Mouse (Mus musculus) heart, adult 2 months (tissue): Measurements from ENCODE around the gene Tns3.

ENCODE experiments used
- CTCF ChIP-seq: fragments of 200-600 bp; IDR thresholded peaks from 2 replicates; pipeline ENCODE4 v1.8.1; 2022; ENCODE audit warnings: antibody characterized with exemption, mild to moderate bottlenecking, moderate library complexity
- EP300 ChIP-seq: fragments of 200-500 bp; IDR thresholded peaks from 2 replicates; pipeline ENCODE4 v1.6.1; 2011; ENCODE audit warnings: low read depth, low read length, control low read depth; ENCODE audit not compliant: insufficient read depth
- POLR2A ChIP-seq: fragments of 200-500 bp; IDR thresholded peaks from 2 replicates; pipeline ENCODE4 v1.6.1; 2011; ENCODE audit warnings: mild to moderate bottlenecking, low read depth, low read length, control low read depth; ENCODE audit not compliant: insufficient read depth

- no peak for TF ChIP-seq POLR2A
- TF ChIP-seq CTCF, result no peak
- TF ChIP-seq EP300, result no peak
These were observed 35.0 kb downstream of the Tns3 start for GRCm38 (mm10) chr11:8629326-8629725.
